Mouse (Mus musculus): ENCODE measurements around the gene Prune2. TPM values are rescaled to one million over a fixed set of nuclear protein-coding genes. Genes with fewer than 3 reads are reported as not detected.

Prune2 gene
- polyA plus RNA-seq, 1 experiment = 0.22 TPM

DNA sequence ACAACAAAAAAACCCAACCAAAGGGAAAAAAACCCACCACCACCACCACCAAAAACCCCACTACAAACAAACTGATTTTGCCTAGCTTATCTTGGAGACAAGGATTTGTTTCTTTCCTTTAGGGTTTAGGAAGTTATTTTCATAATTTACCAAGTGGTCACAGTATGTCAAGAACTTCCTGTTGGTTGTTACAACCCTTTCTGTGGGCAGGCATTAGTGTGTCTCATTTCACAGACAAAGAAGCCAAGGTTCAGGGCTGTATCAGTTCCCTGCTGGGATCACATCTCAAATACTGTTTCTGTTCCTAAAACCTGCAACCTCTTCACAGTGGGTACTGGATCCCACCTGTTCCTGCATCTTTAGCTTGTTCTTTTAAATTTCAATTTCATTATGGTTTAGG, 108.5 kb downstream of the Prune2 start:
- H3K4me3 ChIP-seq (ENCODE audit: extremely low read depth, insufficient read depth, insufficient read length) = no peak overlapping the region
- no peak for DNase-seq (ENCODE audit: low read depth in 1 of 2, low spot score in 2 of 2)
- TF ChIP-seq CTCF (IDR thresholded peaks at IDR 0.05; ENCODE audit: extremely low read depth, insufficient read depth, insufficient read length, insufficient replicate concordance) = no peak
- no peak for TF ChIP-seq POLR2A (IDR thresholded peaks at IDR 0.05; ENCODE audit: low read depth, low read length)
- H3K27me3 ChIP-seq (ENCODE audit: control insufficient read depth, insufficient read depth, low read length) = no peaks in the 10 kb centered on the region
- H3K4me1 ChIP-seq (ENCODE audit: control insufficient read depth, insufficient read depth, insufficient read length) = no peaks in the 10 kb centered on the region
- H3K27ac ChIP-seq (ENCODE audit: insufficient read depth, low read length) = no peak overlapping the region
- no peaks in the 10 kb centered on the region for H3K36me3 ChIP-seq (ENCODE audit: control insufficient read depth, insufficient read depth, low read length)

DNA sequence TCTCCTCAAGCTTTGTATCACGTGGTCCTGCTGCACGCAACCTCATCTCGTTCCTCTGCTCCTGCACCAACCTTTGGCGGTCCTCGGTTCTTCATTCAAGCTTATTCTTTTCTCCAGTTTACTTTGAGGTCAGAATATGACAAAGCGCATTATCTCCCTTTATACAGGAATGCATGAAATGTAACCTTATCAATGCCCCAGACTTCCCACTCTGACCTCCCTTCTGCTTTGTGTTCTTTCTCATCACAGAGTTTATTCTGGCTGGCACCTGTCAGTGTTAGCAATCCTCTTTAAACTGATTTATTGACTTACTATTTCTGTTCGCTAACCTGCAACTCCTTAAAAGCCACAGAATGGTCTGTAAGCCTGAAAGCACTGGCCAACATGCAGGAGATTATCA, 113.1 kb downstream of the Prune2 start:
- no peak for DNase-seq (ENCODE audit: low read depth in 1 of 2, low spot score in 2 of 2)
- H3K36me3 ChIP-seq (ENCODE audit: control insufficient read depth, insufficient read depth, low read length) = no peaks in the 10 kb centered on the region
- H3K4me1 ChIP-seq (ENCODE audit: control insufficient read depth, insufficient read depth, insufficient read length) = no peaks in the 10 kb centered on the region
- no peak for TF ChIP-seq POLR2A (IDR thresholded peaks at IDR 0.05; ENCODE audit: low read depth, low read length)
- TF ChIP-seq CTCF (IDR thresholded peaks at IDR 0.05; ENCODE audit: extremely low read depth, insufficient read depth, insufficient read length, insufficient replicate concordance) = no peak
- H3K27me3 ChIP-seq (ENCODE audit: control insufficient read depth, insufficient read depth, low read length) = no peaks in the 10 kb centered on the region
- H3K4me3 ChIP-seq (ENCODE audit: extremely low read depth, insufficient read depth, insufficient read length) = no peak overlapping the region
- H3K27ac ChIP-seq (ENCODE audit: insufficient read depth, low read length) = no peak overlapping the region
- 78% methylated on average over 7 of the region's 7 CpGs for WGBS

DNA sequence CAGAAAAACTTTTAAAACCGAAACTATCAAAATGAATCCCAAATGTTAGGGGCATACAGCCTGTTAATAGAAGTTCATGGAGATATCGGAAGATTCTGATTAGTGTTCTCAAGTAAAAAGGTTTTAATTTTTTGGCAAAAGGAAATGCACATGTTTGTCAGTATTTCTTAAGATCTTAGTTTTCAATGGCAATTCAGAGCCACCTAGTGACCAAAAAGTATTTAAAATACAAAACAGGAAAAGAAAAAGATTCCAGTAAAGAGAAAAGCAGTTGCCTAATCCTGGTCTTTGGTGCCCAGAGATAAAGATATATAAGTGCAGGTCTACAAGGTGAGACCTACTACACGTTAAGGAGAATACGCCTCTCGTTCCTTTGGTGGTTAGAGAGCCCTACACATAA, 115.3 kb downstream of the Prune2 start:
- H3K27ac ChIP-seq (ENCODE audit: insufficient read depth, low read length) = no peak overlapping the region
- no peaks in the 10 kb centered on the region for H3K4me1 ChIP-seq (ENCODE audit: control insufficient read depth, insufficient read depth, insufficient read length)
- no peaks in the 10 kb centered on the region for H3K27me3 ChIP-seq (ENCODE audit: control insufficient read depth, insufficient read depth, low read length)
- TF ChIP-seq CTCF (IDR thresholded peaks at IDR 0.05; ENCODE audit: extremely low read depth, insufficient read depth, insufficient read length, insufficient replicate concordance) = no peak
- TF ChIP-seq POLR2A (IDR thresholded peaks at IDR 0.05; ENCODE audit: low read depth, low read length) = no peak
- 80% methylated on average over 5 of the region's 5 CpGs for WGBS
- H3K4me3 ChIP-seq (ENCODE audit: extremely low read depth, insufficient read depth, insufficient read length) = no peak overlapping the region
- DNase-seq (ENCODE audit: low read depth in 1 of 2, low spot score in 2 of 2) = no peak
- H3K36me3 ChIP-seq (ENCODE audit: control insufficient read depth, insufficient read depth, low read length) = no peaks in the 10 kb centered on the region

DNA sequence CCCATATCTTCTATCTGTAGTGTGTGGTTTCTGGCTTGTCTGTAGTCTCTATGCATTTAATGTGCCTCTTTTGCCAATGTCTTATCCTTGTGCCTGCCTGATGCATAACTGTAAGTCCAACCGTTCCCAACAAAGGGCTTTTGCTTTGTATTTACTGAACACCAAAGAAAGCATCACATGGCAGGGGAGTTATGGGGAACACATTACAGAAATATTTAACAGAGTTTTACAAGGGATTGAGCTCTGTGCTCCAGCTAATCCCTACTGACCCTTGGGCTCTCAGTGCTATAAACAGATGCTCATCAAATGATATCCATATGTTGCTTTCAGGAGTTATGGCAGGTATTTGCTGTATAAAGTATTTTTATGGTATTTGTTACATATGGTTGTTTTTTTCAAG, 116.3 kb downstream of the Prune2 start:
- 95% methylated on average over 1 of the region's 1 CpGs for WGBS
- TF ChIP-seq POLR2A (IDR thresholded peaks at IDR 0.05; ENCODE audit: low read depth, low read length) (no peak), CTCF (IDR thresholded peaks at IDR 0.05; ENCODE audit: extremely low read depth, insufficient read depth, insufficient read length, insufficient replicate concordance) (no peak)
- Histone ChIP-seq H3K27ac (ENCODE audit: insufficient read depth, low read length) (no peak overlapping the region), H3K4me1 (ENCODE audit: control insufficient read depth, insufficient read depth, insufficient read length) (no peaks in the 10 kb centered on the region), H3K27me3 (ENCODE audit: control insufficient read depth, insufficient read depth, low read length) (no peaks in the 10 kb centered on the region), H3K4me3 (ENCODE audit: extremely low read depth, insufficient read depth, insufficient read length) (no peak overlapping the region), H3K36me3 (ENCODE audit: control insufficient read depth, insufficient read depth, low read length) (no peaks in the 10 kb centered on the region)
- no peak for DNase-seq (ENCODE audit: low read depth in 1 of 2, low spot score in 2 of 2)

DNA sequence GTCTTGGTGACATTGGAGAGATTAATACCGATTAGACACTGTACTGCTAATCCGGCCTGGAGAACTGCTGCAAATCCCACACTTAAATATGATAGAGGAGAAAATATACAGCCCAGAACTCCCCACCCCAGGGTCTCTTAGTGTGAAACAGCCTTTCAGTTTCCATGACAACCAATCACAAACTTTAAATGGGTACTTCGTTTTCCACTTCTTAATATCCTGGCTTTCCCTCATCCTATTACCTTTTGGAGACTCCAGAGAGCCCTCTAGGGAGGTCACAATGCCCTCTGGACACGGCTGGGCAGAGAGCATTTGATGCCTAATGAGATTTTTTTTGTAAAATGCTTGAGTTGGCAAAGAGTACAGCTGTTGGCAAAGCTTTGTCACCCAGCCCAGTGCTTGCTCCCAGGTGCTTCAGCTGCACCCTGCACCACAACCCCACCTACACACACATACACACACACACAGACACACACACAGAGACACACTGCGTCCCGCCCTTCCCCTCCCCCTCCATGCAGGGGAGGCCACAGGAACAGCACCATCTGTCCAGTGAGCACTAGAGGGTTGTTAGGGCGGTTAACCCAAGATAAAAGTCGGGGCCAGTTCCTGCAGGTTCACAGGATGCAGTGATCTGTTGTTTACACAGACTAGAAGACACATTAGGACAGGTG, 122.9 kb downstream of the Prune2 start:
- H3K4me3 ChIP-seq (ENCODE audit: extremely low read depth, insufficient read depth, insufficient read length) = no peak overlapping the region
- no peak for TF ChIP-seq CTCF (IDR thresholded peaks at IDR 0.05; ENCODE audit: extremely low read depth, insufficient read depth, insufficient read length, insufficient replicate concordance)
- TF ChIP-seq POLR2A (IDR thresholded peaks at IDR 0.05; ENCODE audit: low read depth, low read length) = no peak
- no peaks in the 10 kb centered on the region for H3K4me1 ChIP-seq (ENCODE audit: control insufficient read depth, insufficient read depth, insufficient read length)
- WGBS = 76% methylated on average over 8 of the region's 8 CpGs
- H3K27ac ChIP-seq (ENCODE audit: insufficient read depth, low read length) = no peak overlapping the region
- DNase-seq (ENCODE audit: low read depth in 1 of 2, low spot score in 2 of 2) = no peak
- no peaks in the 10 kb centered on the region for H3K27me3 ChIP-seq (ENCODE audit: control insufficient read depth, insufficient read depth, low read length)
- no peaks in the 10 kb centered on the region for H3K36me3 ChIP-seq (ENCODE audit: control insufficient read depth, insufficient read depth, low read length)

DNA sequence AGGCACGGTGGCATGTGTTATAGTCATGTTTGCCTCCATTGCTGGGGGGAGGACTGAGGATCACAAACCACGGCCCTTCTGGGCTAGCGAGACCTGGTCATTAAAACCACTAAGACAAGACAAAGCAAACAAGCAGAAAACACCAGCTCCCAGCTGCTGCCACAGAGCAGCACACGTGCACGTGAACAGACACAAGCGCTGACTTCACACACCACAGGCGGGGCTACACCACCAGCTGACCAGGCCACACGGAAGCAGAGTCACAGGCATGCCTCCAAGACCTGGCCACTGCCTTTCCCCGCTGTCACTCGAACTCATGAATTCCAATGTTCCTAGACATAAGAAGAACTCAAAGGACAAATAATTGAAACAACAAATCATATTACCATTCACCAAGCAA, 125.5 kb downstream of the Prune2 start:
- H3K27me3 ChIP-seq (ENCODE audit: control insufficient read depth, insufficient read depth, low read length) = no peaks in the 10 kb centered on the region
- DNase-seq (ENCODE audit: low read depth in 1 of 2, low spot score in 2 of 2) = no peak
- no peaks in the 10 kb centered on the region for H3K4me1 ChIP-seq (ENCODE audit: control insufficient read depth, insufficient read depth, insufficient read length)
- no peak for TF ChIP-seq POLR2A (IDR thresholded peaks at IDR 0.05; ENCODE audit: low read depth, low read length)
- TF ChIP-seq CTCF (IDR thresholded peaks at IDR 0.05; ENCODE audit: extremely low read depth, insufficient read depth, insufficient read length, insufficient replicate concordance) = no peak
- 83% methylated on average over 10 of the region's 10 CpGs for WGBS
- H3K27ac ChIP-seq (ENCODE audit: insufficient read depth, low read length) = no peak overlapping the region
- no peaks in the 10 kb centered on the region for H3K36me3 ChIP-seq (ENCODE audit: control insufficient read depth, insufficient read depth, low read length)
- no peak overlapping the region for H3K4me3 ChIP-seq (ENCODE audit: extremely low read depth, insufficient read depth, insufficient read length)

DNA sequence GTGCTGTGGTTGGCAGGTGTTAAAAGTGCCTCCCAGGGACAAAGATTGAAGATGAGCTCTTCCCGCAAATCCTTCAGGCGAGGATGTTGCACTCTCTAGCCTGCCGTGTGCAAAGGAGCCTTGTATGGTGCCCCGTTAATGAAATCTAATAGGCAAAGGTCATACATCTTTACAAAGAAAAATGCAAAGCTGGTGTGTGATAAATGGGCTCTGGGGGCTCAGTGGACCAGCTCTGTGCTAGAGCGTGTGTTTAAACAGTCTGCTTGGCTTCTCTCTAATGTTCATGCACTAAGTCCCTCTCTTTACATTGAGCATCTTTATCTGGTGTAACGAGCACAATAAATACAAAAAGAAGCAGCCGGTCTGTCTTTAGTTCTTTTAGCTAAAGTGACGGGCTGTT, 138.1 kb downstream of the Prune2 start:
- 86% methylated on average over 8 of the region's 8 CpGs for WGBS
- DNase-seq (ENCODE audit: low read depth in 1 of 2, low spot score in 2 of 2) = no peak
- Histone ChIP-seq H3K4me3 (ENCODE audit: extremely low read depth, insufficient read depth, insufficient read length) (no peak overlapping the region), H3K27ac (ENCODE audit: insufficient read depth, low read length) (no peak overlapping the region), H3K4me1 (ENCODE audit: control insufficient read depth, insufficient read depth, insufficient read length) (no peaks in the 10 kb centered on the region), H3K36me3 (ENCODE audit: control insufficient read depth, insufficient read depth, low read length) (no peaks in the 10 kb centered on the region), H3K27me3 (ENCODE audit: control insufficient read depth, insufficient read depth, low read length) (no peaks in the 10 kb centered on the region)
- TF ChIP-seq CTCF (IDR thresholded peaks at IDR 0.05; ENCODE audit: extremely low read depth, insufficient read depth, insufficient read length, insufficient replicate concordance) (no peak), POLR2A (IDR thresholded peaks at IDR 0.05; ENCODE audit: low read depth, low read length) (no peak)

All from spleen, adult 2 months (tissue).